Mouse (Mus musculus): ENCODE data around the gene Rnf224. TPM values are rescaled to one million over a fixed set of nuclear protein-coding genes. Genes with fewer than 3 reads are reported as not detected.
A peak's percentile ranks its signal among the peaks of the same experiment; 100 is the strongest.

Gene Rnf224
- polyA plus RNA-seq, 1 experiment from 2014 or later = not detected

DNA sequence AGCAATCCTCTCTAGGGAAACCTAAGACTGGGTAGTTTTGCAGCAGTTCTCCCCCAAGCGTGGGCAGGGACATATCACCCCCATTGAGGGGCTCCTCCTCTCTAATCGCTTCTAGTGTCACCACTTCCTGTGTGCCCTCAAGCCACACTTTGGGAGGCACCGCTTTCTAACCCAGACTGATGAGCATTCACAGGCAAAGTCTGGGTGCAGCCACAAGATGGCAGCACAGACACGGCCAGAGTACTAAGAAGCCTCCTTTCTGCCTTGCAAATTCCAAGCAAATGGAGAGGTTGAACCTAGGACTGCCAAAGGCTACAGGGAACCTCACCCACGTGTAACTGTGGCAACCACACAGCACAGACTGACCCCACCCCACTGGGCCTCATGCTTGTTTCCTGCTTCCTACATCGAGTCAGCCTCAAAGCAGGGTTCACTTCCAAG is 43.2 kb downstream of the Rnf224 start:
- no peaks in the 10 kb centered on the region for H3K9me3 ChIP-seq (replicated peaks)
- peak; percentile 5; the same call in 1 of the 2 replicates for ATAC-seq (ENCODE audit: insufficient read depth)
- 1% methylated on average over 6 of the region's 6 CpGs for WGBS (ENCODE audit: insufficient replicate concordance)
- H3K4me2 ChIP-seq = peak overlapping the region; percentile 84
- no peak overlapping the region for H3K27ac ChIP-seq (replicated peaks)
- peaks cover 6% of the 10 kb centered on the region; the same call in 1 of the 2 replicates for H3K27me3 ChIP-seq
- H3K4me3 ChIP-seq (replicated peaks) = no peak overlapping the region
- H3K36me3 ChIP-seq (replicated peaks) = no peaks in the 10 kb centered on the region
- H3K4me1 ChIP-seq (replicated peaks) = peaks cover 57% of the 10 kb centered on the region
- H3K9ac ChIP-seq = no peak overlapping the region; the same call in 1 of the 2 replicates

DNA sequence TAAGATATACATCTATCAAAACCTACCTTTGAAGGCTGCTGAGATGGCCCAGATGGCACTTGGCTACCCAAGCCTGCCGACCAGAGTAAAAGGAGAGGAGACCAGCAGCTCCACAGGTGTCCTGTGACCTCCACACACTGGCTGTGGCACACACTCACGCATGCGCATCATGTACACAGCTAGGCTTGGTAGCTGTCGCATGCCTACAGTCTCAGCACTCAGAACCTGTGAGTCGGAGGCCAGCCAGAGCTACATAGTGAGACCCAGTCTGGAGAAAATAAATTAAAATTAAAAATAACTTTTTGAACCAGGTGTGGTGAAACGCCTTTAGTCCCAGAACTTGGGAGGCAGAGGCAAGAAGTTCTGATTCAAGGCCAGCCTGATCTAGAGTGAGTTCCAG is 48.7 kb downstream of the Rnf224 start:
- H3K9me3 ChIP-seq (replicated peaks) = no peaks in the 10 kb centered on the region

DNA sequence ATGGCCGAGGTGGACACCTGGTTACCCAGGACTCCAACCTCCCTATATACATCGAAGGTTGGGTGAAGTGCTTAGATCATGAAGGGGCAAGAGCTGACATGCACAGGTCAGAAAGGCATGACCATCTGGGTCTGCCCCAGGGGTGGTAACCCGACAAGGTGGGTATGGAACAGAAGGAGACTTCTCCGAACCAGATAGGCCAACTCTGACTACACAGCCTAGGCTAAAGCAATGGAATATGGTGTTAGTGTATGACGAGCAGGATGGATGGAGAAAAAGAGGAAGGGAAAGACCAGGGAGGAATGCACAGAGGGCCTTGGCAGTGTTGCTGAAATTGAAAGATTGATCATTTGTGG is 50.0 kb downstream of the Rnf224 start:
- H3K9ac ChIP-seq = no peak overlapping the region
- peak overlapping the region; percentile 84 for H3K4me2 ChIP-seq
- no peak overlapping the region for H3K27ac ChIP-seq (replicated peaks)
- WGBS (ENCODE audit: insufficient replicate concordance) = 32% methylated on average over 5 of the region's 5 CpGs
- H3K36me3 ChIP-seq (replicated peaks) = no peaks in the 10 kb centered on the region
- H3K4me3 ChIP-seq (replicated peaks) = peak overlapping the region; percentile 53
- ATAC-seq (ENCODE audit: insufficient read depth) = 0 out of 2 replicates have a peak, but pooled peaks have one; percentile 12
- H3K9me3 ChIP-seq (replicated peaks) = no peaks in the 10 kb centered on the region
- peaks cover 62% of the 10 kb centered on the region for H3K27me3 ChIP-seq
- peaks cover 38% of the 10 kb centered on the region for H3K4me1 ChIP-seq (replicated peaks)

More for the DNA sequence above, 48.7 kb downstream of the Rnf224 start:
- ATAC-seq (ENCODE audit: insufficient read depth) = no peak
- Histone ChIP-seq H3K27me3 (peaks cover 50% of the 10 kb centered on the region), H3K4me3 (replicated peaks) (no peak overlapping the region), H3K4me2 (no peak overlapping the region), H3K36me3 (replicated peaks) (no peaks in the 10 kb centered on the region), H3K9ac (no peak overlapping the region), H3K4me1 (replicated peaks) (peaks cover 28% of the 10 kb centered on the region), H3K27ac (replicated peaks) (no peak overlapping the region)
- WGBS (ENCODE audit: insufficient replicate concordance) = 74% methylated on average over 6 of the region's 6 CpGs

DNA sequence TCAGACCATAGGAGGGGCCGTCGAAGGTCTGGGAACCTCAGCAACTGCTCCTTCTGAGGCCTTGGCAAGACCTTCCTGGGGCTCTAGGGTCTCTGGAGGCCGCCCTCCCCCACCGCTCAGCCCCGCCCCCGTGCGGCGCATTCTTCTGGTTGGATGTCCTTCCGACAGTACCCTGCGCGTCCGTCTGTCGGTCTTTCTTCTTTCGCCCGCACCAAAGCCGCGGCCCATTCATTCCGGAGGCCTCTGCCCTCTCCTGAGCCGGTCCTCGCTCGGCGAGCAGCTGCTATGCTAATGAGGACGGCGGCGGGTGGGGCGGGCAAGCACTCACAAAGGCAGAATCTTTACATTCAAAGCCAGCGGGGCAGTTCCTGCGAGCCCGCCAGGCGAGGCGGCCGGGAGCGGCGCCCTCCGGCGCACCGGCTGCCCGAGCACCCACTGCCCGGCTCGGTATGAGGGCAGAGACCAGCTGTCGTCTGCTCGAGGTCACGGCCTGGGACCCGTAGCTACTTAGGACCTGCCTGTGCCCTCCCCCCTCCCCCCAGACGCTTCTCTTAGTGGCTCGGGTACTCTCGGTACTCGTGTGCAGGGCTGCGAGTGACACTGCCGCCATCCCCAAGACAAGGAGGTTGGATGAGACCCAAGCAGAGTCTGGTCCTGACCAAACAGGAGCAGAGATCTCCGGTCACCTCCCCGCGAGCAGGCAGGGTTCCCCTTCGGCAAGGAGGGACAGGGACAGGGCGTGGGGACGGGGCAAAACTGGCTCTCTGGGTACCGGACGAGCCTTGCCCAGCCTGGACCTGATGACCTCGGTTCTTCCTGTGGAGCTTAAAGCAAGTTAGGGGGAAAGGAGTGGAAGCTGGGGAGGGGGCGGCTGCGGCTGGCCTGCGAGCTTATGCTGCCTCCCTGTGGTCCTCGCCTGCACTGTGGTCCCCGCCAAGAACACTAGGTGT is 50.7 kb downstream of the Rnf224 start:
- Histone ChIP-seq H3K27ac (replicated peaks) (no peak overlapping the region), H3K9me3 (replicated peaks) (no peaks in the 10 kb centered on the region), H3K27me3 (peaks cover 68% of the 10 kb centered on the region), H3K9ac (peak overlapping the region; percentile 35; the same call in 1 of the 2 replicates), H3K36me3 (replicated peaks) (no peaks in the 10 kb centered on the region), H3K4me3 (replicated peaks) (peak overlapping the region; percentile 53), H3K4me1 (replicated peaks) (peaks cover 45% of the 10 kb centered on the region), H3K4me2 (peak overlapping the region; percentile 84)
- ATAC-seq (ENCODE audit: insufficient read depth) = no peak
- WGBS (ENCODE audit: insufficient replicate concordance) = 2% methylated on average over 64 of the region's 64 CpGs

DNA sequence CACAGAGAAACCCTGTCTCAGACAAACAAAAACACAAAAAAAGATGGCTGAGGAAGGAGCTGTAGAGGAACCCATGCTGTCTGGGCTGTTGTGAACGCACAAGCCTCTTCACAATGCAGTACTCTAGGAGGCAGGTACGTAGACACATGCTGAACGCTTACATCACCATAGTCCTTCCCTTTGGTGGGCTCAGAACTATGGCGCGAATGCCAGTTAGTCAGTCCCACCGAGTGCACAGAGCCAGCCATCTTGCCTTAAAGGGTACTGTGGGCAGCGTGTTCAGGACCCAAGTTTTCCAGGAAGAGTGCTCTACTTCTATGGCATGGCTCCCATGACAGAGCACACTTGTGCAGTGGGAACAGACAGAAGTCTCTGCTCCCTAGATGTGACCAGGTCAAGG is 52.1 kb downstream of the Rnf224 start:
- Histone ChIP-seq H3K4me2 (no peak overlapping the region), H3K36me3 (replicated peaks) (no peaks in the 10 kb centered on the region), H3K4me3 (replicated peaks) (no peak overlapping the region), H3K9me3 (replicated peaks) (no peaks in the 10 kb centered on the region), H3K27me3 (peaks cover 82% of the 10 kb centered on the region), H3K9ac (no peak overlapping the region), H3K27ac (replicated peaks) (no peak overlapping the region), H3K4me1 (replicated peaks) (peaks cover 54% of the 10 kb centered on the region)
- ATAC-seq (ENCODE audit: insufficient read depth) = no peak
- 81% methylated on average over 7 of the region's 7 CpGs for WGBS (ENCODE audit: insufficient replicate concordance)

Other genes with a start within 250 kb of the Rnf224 start
- 8.3 and 9.7 TPM in 2 replicates for gene Nsmf, start 182.4 kb downstream of the Rnf224 start, polyA plus RNA-seq (2015; fragmentation: Nextera tagmentation; extraction: Ambion mirVana)
- gene Entpd8, start 156.5 kb downstream of the Rnf224 start, polyA plus RNA-seq (2015; fragmentation: Nextera tagmentation; extraction: Ambion mirVana) = 5.3 and 6.8 TPM in 2 replicates
- 0.94 and 0.98 TPM in 2 replicates for gene Noxa1, start 141.6 kb downstream of the Rnf224 start, polyA plus RNA-seq (2015; fragmentation: Nextera tagmentation; extraction: Ambion mirVana)
- gene Nrarp, start 56.0 kb downstream of the Rnf224 start, polyA plus RNA-seq (2015; fragmentation: Nextera tagmentation; extraction: Ambion mirVana) = 2.1 and 2.4 TPM in 2 replicates
- gene Tor4a, start 39.9 kb downstream of the Rnf224 start, polyA plus RNA-seq (2015; fragmentation: Nextera tagmentation; extraction: Ambion mirVana) = 6.2 and 6.8 TPM in 2 replicates
- 35.9 and 40.6 TPM in 2 replicates for gene Nelfb, start 25.3 kb downstream of the Rnf224 start, polyA plus RNA-seq (2015; fragmentation: Nextera tagmentation; extraction: Ambion mirVana)
- gene Stpg3, start 22.1 kb downstream of the Rnf224 start, polyA plus RNA-seq (2015; fragmentation: Nextera tagmentation; extraction: Ambion mirVana) = not detected in 2 replicates
- gene Fam166a, start 18.0 kb downstream of the Rnf224 start, polyA plus RNA-seq (2015; fragmentation: Nextera tagmentation; extraction: Ambion mirVana) = 1.0 TPM in 1 of 2 replicates, not detected in the other
- 695 and 769 TPM in 2 replicates for gene Tubb4b, start 12.1 kb downstream of the Rnf224 start, polyA plus RNA-seq (2015; fragmentation: Nextera tagmentation; extraction: Ambion mirVana)
- gene Slc34a3, start 2.4 kb downstream of the Rnf224 start, polyA plus RNA-seq (2015; fragmentation: Nextera tagmentation; extraction: Ambion mirVana) = not detected in 2 replicates
- 0.31 and 0.59 TPM in 2 replicates for gene Rnf208, start 5.5 kb upstream of the Rnf224 start, polyA plus RNA-seq (2015; fragmentation: Nextera tagmentation; extraction: Ambion mirVana)
- 0.14 TPM in 1 of 2 replicates, not detected in the other for gene Cysrt1, start 5.7 kb upstream of the Rnf224 start, polyA plus RNA-seq (2015; fragmentation: Nextera tagmentation; extraction: Ambion mirVana)
- gene AL732309.1, start 10.1 kb upstream of the Rnf224 start, polyA plus RNA-seq (2015; fragmentation: Nextera tagmentation; extraction: Ambion mirVana) = 1.7 and 1.9 TPM in 2 replicates
- 11.9 and 12.5 TPM in 2 replicates for gene Tmem203, start 18.7 kb upstream of the Rnf224 start, polyA plus RNA-seq (2015; fragmentation: Nextera tagmentation; extraction: Ambion mirVana)
- 3.9 and 5.4 TPM in 2 replicates for gene Tprn, start 25.8 kb upstream of the Rnf224 start, polyA plus RNA-seq (2015; fragmentation: Nextera tagmentation; extraction: Ambion mirVana)
- 116 and 124 TPM in 2 replicates for gene Ssna1, start 35.7 kb upstream of the Rnf224 start, polyA plus RNA-seq (2015; fragmentation: Nextera tagmentation; extraction: Ambion mirVana)
- 41.7 and 45.0 TPM in 2 replicates for gene Anapc2, start 35.7 kb upstream of the Rnf224 start, polyA plus RNA-seq (2015; fragmentation: Nextera tagmentation; extraction: Ambion mirVana)
- gene Tmem210, start 51.4 kb upstream of the Rnf224 start, polyA plus RNA-seq (2015; fragmentation: Nextera tagmentation; extraction: Ambion mirVana) = not detected in 2 replicates
- not detected in 2 replicates for gene Lrrc26, start 53.1 kb upstream of the Rnf224 start, polyA plus RNA-seq (2015; fragmentation: Nextera tagmentation; extraction: Ambion mirVana)
- gene Grin1, start 82.4 kb upstream of the Rnf224 start, polyA plus RNA-seq (2015; fragmentation: Nextera tagmentation; extraction: Ambion mirVana) = not detected in 2 replicates
- 15.9 and 17.1 TPM in 2 replicates for gene Man1b1, start 95.6 kb upstream of the Rnf224 start, polyA plus RNA-seq (2015; fragmentation: Nextera tagmentation; extraction: Ambion mirVana)
- 11.5 and 14.7 TPM in 2 replicates for gene Dpp7, start 119.6 kb upstream of the Rnf224 start, polyA plus RNA-seq (2015; fragmentation: Nextera tagmentation; extraction: Ambion mirVana)
- 15.1 and 15.4 TPM in 2 replicates for gene Uap1l1, start 128.9 kb upstream of the Rnf224 start, polyA plus RNA-seq (2015; fragmentation: Nextera tagmentation; extraction: Ambion mirVana)
- 18.5 and 19.5 TPM in 2 replicates for gene Sapcd2, start 135.5 kb upstream of the Rnf224 start, polyA plus RNA-seq (2015; fragmentation: Nextera tagmentation; extraction: Ambion mirVana)
- gene Entpd2, start 159.1 kb upstream of the Rnf224 start, polyA plus RNA-seq (2015; fragmentation: Nextera tagmentation; extraction: Ambion mirVana) = 0.58 and 0.71 TPM in 2 replicates
- 4.5 and 6.1 TPM in 2 replicates for gene Npdc1, start 162.6 kb upstream of the Rnf224 start, polyA plus RNA-seq (2015; fragmentation: Nextera tagmentation; extraction: Ambion mirVana)
- 1.2 and 1.7 TPM in 2 replicates for gene Fut7, start 186.5 kb upstream of the Rnf224 start, polyA plus RNA-seq (2015; fragmentation: Nextera tagmentation; extraction: Ambion mirVana)
- 1.2 and 1.3 TPM in 2 replicates for gene Abca2, start 191.9 kb upstream of the Rnf224 start, polyA plus RNA-seq (2015; fragmentation: Nextera tagmentation; extraction: Ambion mirVana)
- gene Clic3, start 220.1 kb upstream of the Rnf224 start, polyA plus RNA-seq (2015; fragmentation: Nextera tagmentation; extraction: Ambion mirVana) = 0.38 and 1.0 TPM in 2 replicates
- gene Paxx, start 224.3 kb upstream of the Rnf224 start, polyA plus RNA-seq (2015; fragmentation: Nextera tagmentation; extraction: Ambion mirVana) = 8.3 and 10.6 TPM in 2 replicates
- gene Ptgds, start 233.3 kb upstream of the Rnf224 start, polyA plus RNA-seq (2015; fragmentation: Nextera tagmentation; extraction: Ambion mirVana) = 0.23 and 0.38 TPM in 2 replicates

Measured in liver, embryonic 15.5 days (tissue).